Mouse (Mus musculus) heart, adult 2 months (tissue): Measurements from ENCODE around the gene Golgb1. TPM values are rescaled to one million over a fixed set of nuclear protein-coding genes. Genes with fewer than 3 reads are reported as not detected.

ENCODE experiments used
- DNase-seq, 2 experiments: peaks; one replicate each; pipeline ENCODE4 v3.0.0; 2021
- H3K27ac ChIP-seq: fragments of 200-600 bp; 2 replicates; pipeline ENCODE4 v1.8.1; 2022
- H3K27me3 ChIP-seq: fragments of 200-500 bp; 2 replicates; pipeline ENCODE4 v1.6.1; 2012; ENCODE audit warnings: mild to moderate bottlenecking, low read length, inconsistent platforms, mixed read lengths; ENCODE audit not compliant: control insufficient read depth, insufficient read depth
- H3K36me3 ChIP-seq: fragments of 200-500 bp; 2 replicates; pipeline ENCODE4 v1.6.1; 2012; ENCODE audit warnings: low read length, inconsistent platforms; ENCODE audit not compliant: control insufficient read depth, insufficient read depth
- H3K4me1 ChIP-seq: fragments of 200-500 bp; 2 replicates; pipeline ENCODE4 v1.6.1; 2011; ENCODE audit warnings: low read length; ENCODE audit not compliant: control insufficient read depth, insufficient read depth
- H3K4me3 ChIP-seq: fragments of 200-600 bp; 2 replicates; pipeline ENCODE4 v1.8.1; 2022
- H3K79me2 ChIP-seq: fragments of 200-500 bp; replicated peaks from 2 replicates; pipeline ENCODE4 v1.6.1; 2012; ENCODE audit warnings: mild to moderate bottlenecking, inconsistent platforms, low read length, moderate library complexity, mixed read lengths; ENCODE audit not compliant: control insufficient read depth, insufficient read depth
- H3K9ac ChIP-seq: fragments of 200-500 bp; 2 replicates; pipeline ENCODE4 v1.6.1; 2012; ENCODE audit warnings: low read depth, mild to moderate bottlenecking, control low read depth, inconsistent platforms, low read length, mixed read lengths
- CTCF ChIP-seq: fragments of 200-600 bp; IDR thresholded peaks from 2 replicates; pipeline ENCODE4 v1.8.1; 2022; ENCODE audit warnings: antibody characterized with exemption, mild to moderate bottlenecking, moderate library complexity
- EP300 ChIP-seq: fragments of 200-500 bp; IDR thresholded peaks from 2 replicates; pipeline ENCODE4 v1.6.1; 2011; ENCODE audit warnings: low read depth, low read length, control low read depth; ENCODE audit not compliant: insufficient read depth
- POLR2A ChIP-seq: fragments of 200-500 bp; IDR thresholded peaks from 2 replicates; pipeline ENCODE4 v1.6.1; 2011; ENCODE audit warnings: mild to moderate bottlenecking, low read depth, low read length, control low read depth; ENCODE audit not compliant: insufficient read depth
- WGBS: fragments of 180-500 bp; shearing (Covaris S2); methylation state at CpG from one replicate; pipeline ENCODE4 v1.1.7; 2018; 5-methylcytosine and 5-hydroxymethylcytosine counted together
- intact Hi-C: fragments of 180-260 bp; cut with DNase I; formaldehyde crosslinking; loops from one replicate; pipeline ENCODE4 v1.15.1; 2025
- polyA plus RNA-seq: library from polyadenylated mRNA; depleted of rRNA; stranded (reverse); fragments of >200 nt; gene quantifications from 2 replicates; pipeline ENCODE4 v1.2.3, GENCODE M21; 2012; rRNA removed
- total RNA-seq, 2 experiments: library from RNA; stranded (reverse); gene quantifications; 2 replicates each; pipeline ENCODE4 v1.2.3; 2021

The Golgb1 gene
- total and polyA plus RNA-seq, 3 experiments: 27.7 to 52.1 (median 41.6) TPM

DNA sequence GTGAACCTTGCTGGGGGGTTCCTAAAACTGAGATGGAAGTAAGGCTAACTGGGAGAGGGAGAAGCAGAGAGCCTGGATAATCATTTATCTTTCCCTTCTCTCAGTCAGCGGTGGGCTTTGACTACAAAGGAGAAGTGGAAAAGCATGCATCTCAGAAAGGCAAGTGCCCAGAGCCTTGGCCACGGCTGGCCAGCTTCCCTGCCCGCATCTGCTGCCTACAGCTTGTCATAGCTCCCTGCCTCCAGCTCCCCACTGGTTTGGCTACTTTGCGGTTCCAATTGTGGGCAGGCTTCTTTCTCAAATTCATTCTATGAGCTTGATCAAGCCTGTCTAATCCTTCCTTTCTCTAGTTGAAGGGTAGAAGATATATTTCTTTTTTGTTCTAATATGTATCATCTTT, 76.1 kb downstream of the Golgb1 start:
- Histone ChIP-seq H3K4me3 (no peak overlapping the region), H3K27me3 (no peaks in the 10 kb centered on the region), H3K79me2 (0 out of 2 replicates have a peak, but pooled peaks cover 1% of the 10 kb centered on the region), H3K27ac (no peak overlapping the region), H3K4me1 (peaks cover 3% of the 10 kb centered on the region), H3K9ac (no peak overlapping the region), H3K36me3 (no peaks in the 10 kb centered on the region; the same call in 1 of the 2 replicates)
- intact Hi-C loops: no loop called here
- 73% methylated on average over 4 of the region's 4 CpGs for WGBS
- TF ChIP-seq EP300: no peak
- TF ChIP-seq POLR2A: no peak
- TF ChIP-seq CTCF: no peak
- no peak for DNase-seq

DNA sequence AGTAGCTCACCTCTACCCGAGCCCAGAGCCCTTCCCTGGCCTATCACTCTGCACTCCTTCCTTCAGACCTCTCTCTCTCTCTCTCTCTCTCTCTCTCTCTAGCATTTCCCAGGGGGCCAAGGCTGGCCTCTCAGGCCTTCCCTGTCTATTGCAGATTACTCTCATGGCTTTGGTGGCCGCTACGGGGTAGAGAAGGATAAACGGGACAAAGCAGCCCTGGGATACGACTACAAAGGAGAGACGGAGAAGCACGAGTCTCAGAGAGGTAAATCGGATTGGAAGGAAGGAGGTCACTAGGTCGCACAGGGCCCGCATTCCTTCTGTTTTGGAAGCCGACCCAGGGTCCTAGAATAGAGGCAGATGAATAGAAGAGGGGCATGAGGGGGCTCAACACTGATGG, 80.2 kb downstream of the Golgb1 start:
- no peak overlapping the region for H3K27ac ChIP-seq
- H3K27me3 ChIP-seq: no peaks in the 10 kb centered on the region
- no peak overlapping the region for H3K4me3 ChIP-seq
- no peaks in the 10 kb centered on the region for H3K79me2 ChIP-seq
- H3K36me3 ChIP-seq: no peaks in the 10 kb centered on the region
- TF ChIP-seq POLR2A: no peak
- TF ChIP-seq CTCF: no peak
- no peak for TF ChIP-seq EP300
- intact Hi-C loops: no loop called here
- WGBS: 80% methylated on average over 11 of the region's 11 CpGs
- no peaks in the 10 kb centered on the region for H3K4me1 ChIP-seq
- no peak overlapping the region for H3K9ac ChIP-seq
- DNase-seq: no peak

DNA sequence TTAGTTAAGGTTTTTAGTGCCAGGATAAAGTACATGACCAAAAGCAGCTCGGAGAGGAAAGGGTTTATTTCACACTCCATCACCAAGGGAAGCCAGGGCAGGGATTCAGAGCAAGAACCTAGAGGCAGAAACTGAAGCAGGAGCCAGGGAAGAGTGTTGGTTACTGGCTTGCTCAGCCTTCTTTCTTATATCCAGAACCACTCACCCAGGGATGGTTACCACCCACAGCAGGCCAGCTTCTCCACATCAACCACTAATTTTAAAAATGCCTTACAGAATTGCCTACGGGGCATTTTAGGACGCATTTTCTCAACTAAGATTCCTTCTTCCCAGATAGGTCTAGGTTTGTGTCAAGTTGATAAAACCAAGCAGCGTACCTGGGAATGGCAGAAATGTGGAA, 88.5 kb downstream of the Golgb1 start:
- no peaks in the 10 kb centered on the region for H3K79me2 ChIP-seq
- no peak for DNase-seq
- H3K27ac ChIP-seq: no peak overlapping the region
- H3K36me3 ChIP-seq: peaks cover 7% of the 10 kb centered on the region
- H3K9ac ChIP-seq: no peak overlapping the region
- H3K4me1 ChIP-seq: no peaks in the 10 kb centered on the region
- intact Hi-C loops: no loop called here
- no peak for TF ChIP-seq POLR2A
- no peak for TF ChIP-seq EP300
- TF ChIP-seq CTCF: no peak
- WGBS: 88% methylated on average over 4 of the region's 4 CpGs
- H3K4me3 ChIP-seq: no peak overlapping the region
- no peaks in the 10 kb centered on the region for H3K27me3 ChIP-seq

DNA sequence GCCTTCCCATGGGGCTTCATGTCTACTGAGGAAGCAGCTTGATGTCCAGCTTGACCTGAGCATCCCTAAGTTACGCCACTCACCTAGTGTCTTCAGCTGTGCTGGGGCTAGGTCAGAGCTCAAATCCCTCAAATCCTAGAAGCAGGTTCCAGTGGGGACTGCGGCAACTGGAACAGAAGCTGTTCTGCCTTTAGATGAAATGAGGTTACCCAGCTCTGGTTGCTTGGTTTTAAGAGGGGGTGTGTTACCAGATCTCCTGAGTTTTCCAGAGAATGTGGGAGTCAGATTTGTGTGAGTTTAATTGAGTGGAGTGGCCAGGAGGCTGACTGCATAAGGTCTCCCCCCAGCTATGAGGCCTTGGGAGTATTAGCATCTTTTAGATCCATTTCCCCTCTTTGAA, 104.2 kb downstream of the Golgb1 start:
- no peak overlapping the region for H3K9ac ChIP-seq
- H3K27ac ChIP-seq: no peak overlapping the region
- peaks cover 9% of the 10 kb centered on the region; the same call in 1 of the 2 replicates for H3K36me3 ChIP-seq
- no peaks in the 10 kb centered on the region for H3K27me3 ChIP-seq
- TF ChIP-seq EP300 (no peak), POLR2A (no peak), CTCF (no peak)
- 92% methylated on average over 2 of the region's 2 CpGs for WGBS
- no peaks in the 10 kb centered on the region for H3K79me2 ChIP-seq
- intact Hi-C loops: no loop called here
- peaks cover 2% of the 10 kb centered on the region; the same call in 1 of the 2 replicates for H3K4me1 ChIP-seq
- no peak for DNase-seq
- H3K4me3 ChIP-seq: no peak overlapping the region

Other genes starting within 250 kb of the Golgb1 start
- gene Cd86, start 209.1 kb upstream of the Golgb1 start, total RNA-seq: 1 to 10 TPM; 1.1 to 1.4 TPM
- 1.00 and 1.9 TPM in 2 replicates for gene Cd86, start 209.1 kb upstream of the Golgb1 start, polyA plus RNA-seq
- not detected for gene Ildr1, start 181.2 kb upstream of the Golgb1 start, total RNA-seq
- gene Ildr1, start 181.2 kb upstream of the Golgb1 start, polyA plus RNA-seq: 0.06 and 0.86 TPM in 2 replicates
- 1 to 10 TPM; 1.6 to 2.2 TPM for gene Slc15a2, start 90.2 kb upstream of the Golgb1 start, total RNA-seq
- 3.3 and 4.7 TPM in 2 replicates for gene Slc15a2, start 90.2 kb upstream of the Golgb1 start, polyA plus RNA-seq
- 10 to 100 TPM; 12.1 to 14.1 TPM for gene Iqcb1, start 46.8 kb upstream of the Golgb1 start, total RNA-seq
- gene Iqcb1, start 46.8 kb upstream of the Golgb1 start, polyA plus RNA-seq: 3.8 and 5.8 TPM in 2 replicates
- gene Eaf2, start 137 bp upstream of the Golgb1 start, total RNA-seq: 1 to 10 TPM; 1.1 TPM
- 0.23 and 0.85 TPM in 2 replicates for gene Eaf2, start 137 bp upstream of the Golgb1 start, polyA plus RNA-seq
- 1 to 10 TPM; 7.3 to 9.1 TPM for gene Hcls1, start 59.8 kb downstream of the Golgb1 start, total RNA-seq
- 7.2 and 9.3 TPM in 2 replicates for gene Hcls1, start 59.8 kb downstream of the Golgb1 start, polyA plus RNA-seq
- 100 to 1,000 TPM; 191 to 211 TPM for gene Fbxo40, start 115.3 kb downstream of the Golgb1 start, total RNA-seq
- 66.5 and 115 TPM in 2 replicates for gene Fbxo40, start 115.3 kb downstream of the Golgb1 start, polyA plus RNA-seq
- gene Polq, start 136.6 kb downstream of the Golgb1 start, total RNA-seq: 1 to 10 TPM; 4.7 to 4.9 TPM
- gene Polq, start 136.6 kb downstream of the Golgb1 start, polyA plus RNA-seq: 1.2 and 1.5 TPM in 2 replicates